Mouse (Mus musculus) CH12.LX (cell line): Measurements from ENCODE around the gene Ndufa7.

Experiments used
- CHD2 ChIP-seq: IDR thresholded peaks from 2 replicates; pipeline ENCODE4 v1.6.1; 2011; ENCODE audit warnings: low read length, improper control_type of control experiment
- CTCF ChIP-seq, 2 experiments: IDR thresholded peaks in 1 of 2; conservative IDR thresholded peaks in 1 of 2; 2 replicates each; pipeline ENCODE4 v1.5.1; 2011 to 2012; ENCODE audit warnings: low read depth in 2 of 2, low read length in 2 of 2, improper control_type of control experiment in 1 of 2, inconsistent platforms in 1 of 2, mild to moderate bottlenecking in 1 of 2, moderate library complexity in 1 of 2
- ELF1 ChIP-seq: IDR thresholded peaks from 2 replicates; pipeline ENCODE4 v1.6.1; 2014; ENCODE audit warnings: low read depth, mild to moderate bottlenecking, inconsistent platforms, low read length, improper control_type of control experiment
- EP300 ChIP-seq: IDR thresholded peaks from 2 replicates; pipeline ENCODE4 v1.6.1; 2011; ENCODE audit warnings: low read length, improper control_type of control experiment
- JUND ChIP-seq: conservative IDR thresholded peaks from 2 replicates; pipeline ENCODE4 v1.6.1; 2011; ENCODE audit warnings: low read depth, low read length, improper control_type of control experiment
- MAX ChIP-seq: IDR thresholded peaks from 2 replicates; pipeline ENCODE4 v1.6.1; 2011; ENCODE audit warnings: low read length, improper control_type of control experiment
- MXI1 ChIP-seq: IDR thresholded peaks from 2 replicates; pipeline ENCODE4 v1.6.1; 2011; ENCODE audit warnings: mild to moderate bottlenecking, low read depth, low read length, improper control_type of control experiment
- MYC ChIP-seq: IDR thresholded peaks from 2 replicates; pipeline ENCODE4 v1.6.1; 2011; ENCODE audit warnings: low read depth, mild to moderate bottlenecking, improper control_type of control experiment, low read length
- NRF1 ChIP-seq: IDR thresholded peaks from 2 replicates; pipeline ENCODE4 v1.6.1; 2014; ENCODE audit warnings: low read depth, mild to moderate bottlenecking, inconsistent platforms, low read length, improper control_type of control experiment, moderate library complexity
- POLR2A ChIP-seq: IDR thresholded peaks from 2 replicates; pipeline ENCODE4 v1.6.1; 2011; ENCODE audit warnings: low read depth, mild to moderate bottlenecking, improper control_type of control experiment, low read length
- SMC3 ChIP-seq: IDR thresholded peaks from 2 replicates; pipeline ENCODE4 v1.6.1; 2011; ENCODE audit warnings: low read depth, low read length, improper control_type of control experiment
- USF1 ChIP-seq: IDR thresholded peaks from 2 replicates; pipeline ENCODE4 v1.6.1; 2014; ENCODE audit warnings: low read depth, mild to moderate bottlenecking, inconsistent platforms, low read length, improper control_type of control experiment
- ZKSCAN1 ChIP-seq: IDR thresholded peaks from 2 replicates; pipeline ENCODE4 v1.6.1; 2012; ENCODE audit warnings: low read depth, inconsistent platforms, low read length, improper control_type of control experiment, borderline replicate concordance

DNA sequence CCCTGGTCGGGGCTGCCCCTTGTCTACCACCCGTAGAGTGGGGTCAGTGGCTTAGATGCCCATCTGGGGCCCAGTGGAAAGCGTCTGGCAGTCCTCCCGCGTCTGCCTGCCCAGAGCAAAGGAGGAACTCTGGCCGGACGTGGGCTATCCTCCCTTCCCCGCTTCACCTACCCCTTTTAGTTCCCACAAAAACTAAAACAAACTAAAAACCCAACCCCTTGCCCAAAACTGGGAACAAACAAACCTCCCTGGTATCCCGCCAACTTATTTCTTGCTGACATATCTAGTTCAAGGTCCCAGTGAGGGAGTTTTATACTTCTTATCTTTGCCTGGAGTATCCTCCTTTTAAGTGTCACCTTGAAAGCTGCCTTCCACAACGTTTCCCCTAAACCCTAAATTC is 16.2 kb upstream of the Ndufa7 start:
- TF ChIP-seq POLR2A (no peak), ZKSCAN1 (no peak), CTCF (conservative IDR thresholded peaks at IDR 0.05 in 1 of 2, IDR thresholded peaks at IDR 0.05 in 1 of 2; ENCODE audit: low read depth in 2 of 2, low read length in 2 of 2) (no peak), SMC3 (no peak), MAX (no peak), MXI1 (no peak), ELF1 (no peak), USF1 (no peak), EP300 (no peak), NRF1 (no peak), JUND (no peak), CHD2 (no peak), MYC (no peak)
